Mouse (Mus musculus): Measurements from ENCODE around the gene Nckap5.

Gene Nckap5

DNA sequence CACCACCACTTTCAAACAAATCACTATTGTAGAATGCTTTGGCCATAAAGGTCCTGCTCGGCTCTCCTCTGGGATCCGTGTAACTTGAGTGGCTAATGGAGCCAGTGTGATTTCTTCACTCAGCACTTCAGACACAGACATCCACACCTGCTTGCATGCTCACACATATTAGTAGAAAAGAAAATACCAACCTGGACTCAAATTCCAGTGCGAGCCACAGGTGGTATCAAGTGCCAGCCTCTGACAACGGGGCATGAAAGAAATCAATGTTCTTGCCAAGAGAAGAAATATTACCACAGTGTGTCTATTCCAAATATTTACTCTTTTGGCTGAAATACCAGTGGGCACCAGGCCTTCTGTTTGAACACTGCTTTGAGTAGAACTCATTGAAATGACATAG lies 208.6 kb downstream of the Nckap5 start:
- no peak for DNase-seq (ENCODE audit: low spot score in 2 of 2)

DNA sequence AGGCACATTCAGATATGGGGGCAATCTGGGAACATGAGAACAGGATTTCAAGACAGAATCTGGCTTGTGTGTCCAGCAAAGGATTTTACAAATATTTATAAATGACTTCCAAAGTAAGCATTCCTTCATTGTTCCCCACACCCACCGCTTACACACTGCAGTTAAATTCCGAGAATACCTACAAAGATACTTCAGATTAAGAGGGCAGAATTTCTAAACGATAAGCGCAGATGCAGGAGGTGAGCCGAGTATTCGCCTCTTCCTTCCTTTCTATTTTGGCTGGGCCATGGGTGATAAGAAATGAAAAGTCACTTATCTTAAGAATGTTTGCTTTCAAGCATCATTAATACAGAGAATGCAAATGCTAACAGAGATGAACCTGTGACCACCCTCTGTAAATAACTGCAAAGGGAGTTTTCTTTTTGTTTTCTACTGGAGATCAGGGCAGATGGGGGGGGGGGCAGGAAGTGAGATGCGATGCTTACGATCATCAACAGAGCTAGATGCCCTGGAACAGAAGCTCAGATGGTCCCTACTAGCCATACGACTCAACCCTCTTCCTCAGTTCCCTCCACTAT lies 213.0 kb downstream of the Nckap5 start:
- no peak for DNase-seq (ENCODE audit: low spot score in 2 of 2)

DNA sequence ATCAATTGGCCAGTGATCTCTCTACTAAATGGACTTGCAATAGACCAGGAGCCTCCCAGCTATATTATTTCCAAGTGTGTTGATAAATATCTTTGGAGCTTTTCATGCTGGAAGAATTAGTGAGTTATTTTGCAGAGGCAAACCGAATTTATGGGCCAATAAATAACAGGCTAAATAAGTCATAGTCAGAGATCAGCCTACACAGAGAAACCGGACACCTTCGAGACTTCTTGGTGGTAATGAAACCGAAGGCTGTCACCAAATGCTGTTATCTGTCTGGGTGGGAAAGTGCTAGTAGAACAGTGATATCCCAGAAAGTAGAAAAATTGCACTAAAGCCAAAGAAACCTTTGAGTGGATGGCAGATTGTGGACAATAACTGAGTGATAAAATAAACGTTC lies 213.6 kb downstream of the Nckap5 start:
- no peak for DNase-seq (ENCODE audit: low spot score in 2 of 2)

DNA sequence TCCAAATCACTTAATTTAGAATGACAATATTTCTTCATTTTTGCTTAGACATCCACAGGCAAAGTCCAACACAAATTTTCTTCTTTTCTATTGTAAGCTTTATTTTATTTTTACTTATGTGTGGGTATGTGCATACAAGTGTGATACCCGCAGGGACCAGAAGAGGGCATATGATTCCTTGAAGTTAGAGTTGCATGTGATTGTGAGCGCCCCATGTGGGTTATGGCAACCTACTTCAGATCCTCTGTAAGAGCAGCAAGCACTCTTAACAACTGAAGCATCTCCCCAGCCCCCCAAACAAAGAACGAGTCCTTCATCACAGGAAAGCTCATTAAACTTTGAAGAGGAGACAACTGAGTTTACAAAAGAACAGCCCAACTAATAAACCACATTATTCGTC lies 217.7 kb downstream of the Nckap5 start:
- no peak for DNase-seq (ENCODE audit: low spot score in 2 of 2)

DNA sequence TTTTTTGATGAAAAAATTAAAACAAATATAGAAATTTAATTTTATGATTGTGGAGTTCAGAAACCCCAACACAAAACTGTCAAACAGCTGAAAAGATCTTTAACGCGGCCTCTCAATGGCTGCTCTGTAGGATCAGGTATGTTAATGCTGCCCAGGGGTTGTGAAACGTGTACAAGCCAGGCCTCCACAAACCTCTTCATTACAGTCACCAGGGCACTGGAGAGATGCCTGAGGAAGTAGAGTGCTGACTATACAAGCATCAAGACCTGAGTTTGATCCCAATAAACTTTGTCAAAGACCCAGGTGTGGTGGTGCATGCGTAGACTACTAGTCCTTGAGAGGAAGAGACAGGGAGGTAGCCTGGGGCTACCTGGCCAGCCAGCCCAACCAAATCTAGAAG lies 222.0 kb downstream of the Nckap5 start:
- DNase-seq (ENCODE audit: low spot score in 2 of 2): no peak

DNA sequence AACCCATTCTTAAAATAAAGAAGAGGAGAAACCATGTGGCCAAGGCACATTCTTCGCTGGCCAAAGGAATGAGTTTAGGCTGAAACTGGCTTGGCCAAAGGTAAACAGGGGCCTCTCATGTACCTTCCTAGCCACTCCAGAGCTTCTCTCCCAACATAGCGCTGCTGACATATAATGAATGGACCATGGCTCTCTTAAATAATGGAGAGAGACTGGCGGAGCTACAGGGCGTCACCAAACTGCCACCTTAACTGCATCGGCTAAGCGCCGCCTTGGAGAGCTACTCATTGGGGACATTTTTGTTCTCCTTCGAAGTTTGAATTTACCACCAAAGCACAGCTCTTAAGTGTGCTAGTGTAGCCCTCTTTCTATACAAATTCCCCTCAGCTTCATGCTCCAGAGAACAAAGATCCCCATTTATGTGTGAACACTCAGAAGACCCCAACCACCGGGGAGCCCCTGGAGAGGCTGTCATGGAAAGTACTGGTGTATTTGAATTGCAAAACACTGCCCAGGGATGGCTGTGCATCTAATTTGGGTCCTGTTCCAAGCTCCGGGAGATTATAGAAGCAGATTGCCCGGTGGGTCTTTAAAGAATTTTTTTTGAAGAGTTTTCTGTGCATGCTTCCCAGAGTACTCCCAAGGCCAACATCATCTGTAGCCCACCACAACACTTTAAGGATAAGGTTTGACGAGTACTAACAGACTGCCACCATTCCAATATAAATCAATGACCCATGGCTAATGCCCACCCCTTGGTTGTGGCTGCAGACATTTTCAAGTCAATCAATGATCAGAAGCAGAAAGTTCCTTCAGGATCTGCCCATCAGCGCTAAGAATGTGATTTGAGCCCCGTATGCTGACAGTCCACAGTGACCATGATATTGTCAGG lies 224.2 kb downstream of the Nckap5 start:
- DNase-seq (ENCODE audit: low spot score in 2 of 2): no peak

DNA sequence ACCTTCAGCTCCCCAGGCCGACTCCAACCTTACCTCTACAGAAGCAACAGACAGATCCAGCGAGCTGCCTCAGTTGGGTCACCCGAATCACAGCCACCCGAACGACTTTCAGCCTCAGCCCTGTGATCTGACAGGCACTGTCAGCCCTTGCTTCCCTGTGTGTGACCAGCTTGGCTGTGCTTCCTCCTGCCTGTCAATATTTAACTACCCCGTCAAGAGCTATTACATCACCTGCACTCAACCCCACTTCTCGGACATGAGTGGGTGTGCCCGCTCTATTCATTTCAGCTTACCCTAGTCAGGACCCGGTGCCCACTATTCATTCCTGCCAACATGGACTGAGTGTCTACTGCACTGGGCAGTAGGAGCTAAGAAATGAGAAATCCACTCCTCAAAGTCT lies 226.0 kb downstream of the Nckap5 start:
- no peak for DNase-seq (ENCODE audit: low spot score in 2 of 2)

DNA sequence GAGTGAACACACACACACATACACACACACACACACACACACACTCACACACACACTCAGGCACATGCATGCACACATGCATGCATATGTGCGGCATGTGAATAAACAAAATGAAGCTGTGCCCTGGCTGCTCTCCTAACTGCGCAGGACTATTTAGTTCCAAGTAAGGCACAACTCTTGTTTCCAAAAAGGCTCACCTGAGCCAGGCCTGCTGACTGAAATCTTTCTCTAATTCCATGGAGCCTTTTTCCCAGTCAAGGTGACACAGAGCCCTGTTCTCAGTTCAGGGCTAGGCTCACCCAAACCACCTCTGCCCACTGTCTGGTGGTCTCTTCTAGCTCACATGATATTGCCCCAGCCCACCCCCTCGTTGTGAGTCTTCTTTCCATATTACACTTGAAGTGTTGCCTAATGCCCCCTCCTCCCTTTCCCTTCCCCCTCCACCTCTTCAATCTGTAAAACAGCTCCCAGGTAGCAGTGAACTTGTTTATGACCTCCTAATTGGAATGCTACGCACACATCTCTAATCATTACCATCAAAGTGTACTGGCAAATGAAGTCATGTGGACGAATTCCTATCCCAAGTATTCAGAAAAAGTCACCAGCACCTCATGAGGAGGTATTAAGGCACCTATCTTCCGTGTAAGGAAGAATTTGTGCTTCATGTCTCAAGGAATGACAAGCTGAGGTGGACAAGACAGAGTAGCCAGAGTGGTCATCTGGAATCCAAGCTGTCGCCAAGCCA lies 226.7 kb downstream of the Nckap5 start:
- no peak for DNase-seq (ENCODE audit: low spot score in 2 of 2)

DNA sequence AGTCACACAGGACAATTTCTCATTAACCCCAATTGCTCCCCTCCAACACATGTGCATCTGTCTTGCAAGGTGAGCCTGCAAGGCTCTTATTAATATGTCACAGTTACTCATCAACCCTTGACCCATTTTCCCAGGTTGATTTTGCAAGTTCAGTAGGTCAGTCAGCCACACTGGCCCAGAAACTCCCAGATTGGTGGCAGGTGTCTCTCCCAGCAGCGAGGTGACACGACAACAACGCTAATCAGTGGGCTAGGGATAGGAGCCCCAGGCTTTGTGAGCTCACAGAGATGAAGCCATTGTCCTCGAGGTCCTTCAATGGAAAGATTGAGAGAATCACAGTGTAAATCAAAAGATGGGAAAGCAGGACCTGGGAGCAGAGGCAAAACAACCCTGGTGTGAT lies 230.0 kb downstream of the Nckap5 start:
- DNase-seq (ENCODE audit: low spot score in 2 of 2): no peak

DNA sequence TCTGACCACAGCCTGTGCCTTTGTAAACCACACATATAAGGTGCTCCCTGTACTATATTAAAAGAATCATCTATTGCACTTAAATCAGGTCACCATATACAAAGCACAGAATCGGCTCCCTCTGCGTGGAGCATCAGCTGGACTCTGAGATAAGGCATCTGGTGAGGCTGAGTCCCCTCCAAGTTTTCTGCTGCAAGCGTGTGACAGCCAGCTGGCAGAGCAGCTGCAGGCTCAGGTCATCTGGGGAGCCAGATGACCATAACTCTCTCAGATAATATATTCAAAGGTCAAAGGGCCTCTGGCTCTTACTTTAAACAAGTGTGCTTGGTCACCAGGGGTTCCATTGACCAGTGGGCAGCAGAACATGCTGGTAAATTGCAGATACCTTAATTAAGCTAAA lies 233.2 kb downstream of the Nckap5 start:
- DNase-seq (ENCODE audit: low spot score in 2 of 2): no peak

DNA sequence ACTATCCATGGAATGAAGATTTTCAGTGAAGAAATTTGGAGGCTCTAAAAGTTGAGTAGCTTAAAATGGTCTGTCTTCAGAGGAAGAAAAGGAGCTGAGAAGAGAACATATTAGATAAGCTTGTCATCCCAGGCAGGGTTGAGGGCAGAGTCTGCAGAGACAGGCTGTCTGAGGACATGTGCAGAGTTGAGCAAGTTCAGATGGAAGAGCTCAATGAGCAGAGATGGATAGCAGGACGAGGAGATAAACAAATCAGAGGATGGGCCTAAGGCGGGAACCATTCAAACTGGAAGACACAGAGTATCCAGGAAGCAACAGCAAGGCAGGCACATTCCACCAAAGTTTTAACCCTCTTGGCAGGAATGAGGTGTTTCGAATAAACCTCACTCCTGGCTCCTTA lies 235.8 kb downstream of the Nckap5 start:
- no peak for DNase-seq (ENCODE audit: low spot score in 2 of 2)

DNA sequence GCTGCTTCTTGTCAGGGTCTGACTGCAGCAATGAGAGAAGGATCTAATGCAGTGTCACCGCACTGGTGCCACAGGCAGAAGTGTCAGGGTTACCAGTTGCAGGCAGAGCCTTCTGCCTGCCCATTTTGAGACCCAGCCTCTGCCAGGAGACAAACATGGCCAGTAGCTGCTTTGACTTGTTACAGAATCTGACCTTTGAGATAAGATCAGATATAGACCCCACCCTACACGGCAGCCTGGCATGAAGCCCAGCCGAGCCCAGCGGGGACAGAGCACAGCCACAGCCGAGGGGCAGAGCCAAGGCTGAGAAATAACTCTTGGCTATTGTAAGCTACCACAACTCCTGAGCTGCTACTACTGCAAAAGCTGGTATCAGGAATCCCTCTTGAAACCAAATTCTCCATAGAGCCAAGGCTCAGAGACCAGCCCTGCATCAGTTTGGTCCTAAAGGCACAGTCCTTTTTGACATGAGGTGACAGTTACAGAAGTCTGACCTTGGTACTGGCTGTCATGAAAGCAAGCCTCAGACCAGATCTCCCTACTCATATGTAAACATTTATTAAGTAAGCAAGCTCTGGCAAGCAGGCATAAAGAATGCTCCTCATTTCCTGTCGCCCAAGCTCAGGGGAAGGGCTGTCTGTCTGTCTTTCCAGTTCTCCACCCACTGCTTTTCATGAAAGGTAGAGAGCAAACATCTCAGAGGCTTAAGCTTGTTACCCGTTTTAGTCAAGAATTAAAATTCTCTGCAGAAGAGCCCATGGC lies 237.4 kb downstream of the Nckap5 start:
- peak in 1 of 2 experiments; percentile 10 for DNase-seq (ENCODE audit: low spot score in 2 of 2)

DNA sequence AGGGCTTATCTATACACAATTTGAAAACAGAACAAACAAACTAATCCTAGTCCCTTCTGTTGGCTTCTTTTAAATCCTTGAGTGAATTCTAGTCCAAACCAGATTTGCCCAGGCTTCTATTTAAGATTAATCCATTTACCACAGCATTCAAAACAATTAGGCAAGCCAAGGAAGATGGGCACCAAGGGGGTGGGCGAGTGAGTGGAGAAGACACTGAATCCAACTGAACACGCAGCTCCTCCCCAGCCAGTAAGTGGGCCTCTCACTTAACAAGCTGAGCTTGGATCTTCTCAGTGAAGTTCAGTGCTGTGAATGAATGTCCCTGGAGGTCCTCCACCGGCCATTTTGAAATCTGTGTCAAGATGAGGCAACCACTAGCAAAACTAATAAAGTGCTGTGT lies 239.7 kb downstream of the Nckap5 start:
- DNase-seq (ENCODE audit: low spot score in 2 of 2): no peak

DNA sequence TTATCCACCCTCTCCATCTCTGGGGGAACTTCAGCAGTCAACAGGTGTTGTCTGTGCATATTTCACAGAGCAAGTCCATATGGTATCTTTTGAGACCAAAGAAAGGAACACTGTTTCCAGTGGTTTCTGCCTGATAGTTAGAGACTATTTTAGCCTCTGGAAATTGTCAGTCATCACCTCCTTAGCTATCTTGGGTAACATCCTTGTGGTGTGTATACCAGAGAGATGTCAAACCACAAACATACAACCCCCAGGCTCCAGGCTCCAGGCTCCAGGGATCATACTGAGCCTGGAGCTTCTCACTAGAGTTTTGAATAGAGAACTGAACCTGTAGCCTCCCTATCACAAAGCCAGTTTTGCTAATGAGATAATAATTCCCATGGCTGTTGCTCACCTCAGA lies 252.4 kb downstream of the Nckap5 start:
- no peak for DNase-seq (ENCODE audit: low spot score in 2 of 2)

DNA sequence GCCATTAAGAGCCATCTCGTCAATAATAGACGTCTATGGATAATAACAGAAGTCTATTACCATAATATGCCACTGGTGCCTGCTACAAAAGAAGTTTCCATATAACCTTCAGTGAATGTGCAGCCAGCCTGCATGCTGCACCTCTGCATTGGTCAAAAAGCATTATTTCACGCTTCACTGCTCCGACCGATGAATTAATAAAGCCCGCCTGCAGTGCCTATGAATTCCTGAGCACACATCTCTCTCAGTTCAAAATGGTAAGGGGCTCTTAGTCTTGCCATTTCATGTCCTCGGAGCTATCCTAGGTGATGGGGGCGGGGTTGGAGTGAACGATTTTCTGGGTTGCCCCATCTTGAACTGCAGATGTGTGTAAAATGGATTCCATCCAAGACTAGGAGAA lies 256.3 kb downstream of the Nckap5 start:
- DNase-seq (ENCODE audit: low spot score in 2 of 2): no peak

DNA sequence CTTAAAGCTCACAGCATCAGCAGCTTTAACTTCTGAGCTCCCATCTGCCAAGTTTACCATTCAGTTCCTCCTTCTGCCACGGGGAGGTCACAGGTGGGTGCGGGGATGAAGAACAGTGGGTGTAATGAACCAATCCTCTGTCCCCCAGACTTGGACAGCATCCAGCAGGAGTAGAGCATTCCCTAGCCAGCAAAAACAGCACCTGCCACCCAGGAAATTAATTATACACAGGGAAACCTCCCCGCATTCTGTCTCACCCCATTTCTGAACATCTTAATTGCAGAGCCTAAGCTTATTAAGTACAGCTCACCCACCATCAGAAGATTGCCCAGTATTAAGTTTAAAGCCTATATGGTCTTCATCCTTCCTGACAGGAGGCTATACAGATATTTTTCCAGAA lies 256.9 kb downstream of the Nckap5 start:
- DNase-seq (ENCODE audit: low spot score in 2 of 2): peak in 1 of 2 experiments; percentile 26

DNA sequence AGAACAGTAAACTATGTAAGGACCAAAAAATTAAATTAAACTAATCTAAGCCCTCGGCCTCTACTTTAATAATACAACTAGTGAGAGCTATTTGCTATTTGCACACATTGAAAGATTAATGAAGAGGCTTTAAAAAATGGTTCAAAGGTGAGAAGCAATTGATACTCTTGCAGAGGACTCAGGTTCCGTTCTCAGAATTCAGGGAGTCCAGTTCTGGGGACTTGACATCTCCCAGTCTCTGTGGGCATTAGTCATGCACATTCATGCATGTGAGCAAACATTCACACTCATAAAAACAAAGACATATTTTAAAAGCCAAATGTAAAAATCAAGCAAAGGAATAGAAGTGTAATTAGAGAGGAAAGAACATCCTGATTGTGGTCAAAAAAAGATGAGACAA lies 257.5 kb downstream of the Nckap5 start:
- no peak for DNase-seq (ENCODE audit: low spot score in 2 of 2)

DNA sequence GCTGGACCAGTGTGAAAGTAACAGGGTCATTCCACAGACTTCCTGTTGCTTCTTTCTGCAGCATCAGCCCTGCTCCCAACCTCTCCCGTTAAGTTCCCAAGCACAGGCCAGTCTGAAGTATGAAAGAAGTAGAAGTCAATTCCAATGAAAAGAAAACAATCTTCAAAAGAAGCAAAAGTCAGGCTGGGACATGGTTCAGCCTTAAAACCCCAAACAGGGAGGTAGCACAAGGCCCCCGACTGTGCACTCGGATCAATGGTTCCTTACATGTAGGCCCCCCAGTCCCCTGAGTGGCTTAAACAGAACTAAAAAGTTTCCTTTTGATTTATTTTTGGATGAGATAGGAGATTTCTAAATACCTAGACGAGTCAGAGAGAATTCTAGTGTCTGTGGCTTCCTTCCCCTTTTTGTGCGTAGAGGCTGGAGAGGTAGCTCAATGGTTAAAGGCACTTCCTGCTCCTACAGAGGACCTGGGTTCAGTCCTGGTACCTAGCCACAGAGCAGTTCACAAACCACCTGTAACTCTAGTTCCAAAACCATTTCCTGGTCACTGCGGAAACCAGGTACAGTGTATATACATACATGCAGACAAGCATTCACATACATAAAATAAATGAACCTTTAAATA lies 260.9 kb downstream of the Nckap5 start:
- DNase-seq (ENCODE audit: low spot score in 2 of 2): no peak

DNA sequence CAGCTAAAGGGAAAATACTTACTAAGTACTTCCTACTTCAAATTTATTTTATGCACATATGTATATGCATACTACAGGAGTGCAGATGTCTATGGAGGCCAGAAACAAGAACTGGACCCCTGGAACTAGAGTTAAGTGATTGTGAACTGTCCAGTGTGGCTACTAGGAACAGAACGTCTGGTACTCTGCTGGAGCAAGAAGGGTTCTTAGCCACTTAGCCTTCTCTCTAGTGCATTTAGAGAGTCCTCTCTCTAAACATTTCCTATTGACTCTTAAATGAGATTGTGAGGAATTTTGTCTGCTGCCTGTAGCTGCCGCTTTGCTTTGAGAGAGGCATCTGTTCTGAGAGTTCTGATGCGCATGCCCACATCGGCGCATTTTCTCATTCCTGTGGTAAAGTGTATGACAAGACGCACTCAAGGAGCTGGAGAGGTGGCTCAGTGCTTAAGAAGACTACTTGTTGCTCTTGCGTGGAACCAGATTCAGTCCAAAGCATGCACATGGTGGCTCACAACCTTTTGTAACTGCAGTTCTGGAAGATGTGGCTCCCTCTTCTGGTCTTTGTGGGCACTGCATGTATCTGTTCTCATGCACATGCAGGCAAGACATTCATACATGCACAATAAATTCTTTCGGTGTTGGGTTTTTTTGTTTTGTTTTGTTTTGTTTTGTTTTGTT lies 261.9 kb downstream of the Nckap5 start:
- DNase-seq (ENCODE audit: low spot score in 2 of 2): peak in 1 of 2 experiments; percentile 42

DNA sequence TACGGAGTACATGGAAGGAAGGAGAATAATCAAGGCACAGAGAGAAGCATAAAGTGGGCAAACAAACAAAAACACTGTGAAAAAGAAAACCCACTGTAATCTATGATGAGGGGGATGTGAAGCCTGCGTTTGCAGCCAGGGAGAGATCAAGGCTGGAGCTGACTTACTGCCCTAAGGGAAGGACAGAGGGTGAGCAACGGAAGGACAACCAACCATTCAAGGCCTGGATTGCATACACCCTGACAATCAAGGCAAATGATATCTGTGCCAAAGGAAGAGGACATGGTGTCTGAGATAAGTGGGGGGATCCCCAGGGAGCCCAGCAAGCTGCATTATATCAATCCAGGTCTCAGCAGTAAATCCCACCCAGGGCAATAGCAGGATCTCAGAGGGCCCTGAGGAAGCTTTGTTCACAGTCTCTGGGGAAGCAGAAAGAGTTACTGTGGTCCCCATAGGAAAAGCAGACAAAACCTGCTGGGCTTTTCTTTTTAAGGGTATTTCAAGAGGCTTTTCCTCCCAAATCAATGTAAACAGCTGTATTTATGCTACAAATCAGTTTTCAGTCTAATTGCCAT lies 265.4 kb downstream of the Nckap5 start:
- DNase-seq (ENCODE audit: low spot score in 2 of 2): no peak

DNA sequence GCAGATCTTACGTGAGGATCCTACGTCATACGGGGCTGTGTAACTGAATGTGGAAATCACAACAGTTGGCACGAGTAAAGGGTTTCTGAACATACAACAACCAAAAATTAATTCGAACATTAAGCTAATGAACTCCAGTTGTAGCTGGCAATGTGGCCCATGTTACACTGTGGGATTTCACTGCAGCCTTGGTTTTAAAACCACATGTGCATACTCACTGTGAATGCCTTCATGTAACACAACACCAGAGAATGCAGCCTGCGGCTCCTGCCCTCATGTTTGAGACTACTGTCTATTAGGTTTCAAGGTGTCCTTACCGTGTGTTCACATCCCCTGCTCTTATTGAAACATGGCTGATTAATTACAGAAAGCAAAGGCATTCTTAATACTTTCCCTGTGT lies 269.7 kb downstream of the Nckap5 start:
- no peak for DNase-seq (ENCODE audit: low spot score in 2 of 2)

Data from cerebellum, postnatal 4 days (tissue).